Mouse (Mus musculus) R1 (cell line): ENCODE data around the gene U2surp.

Experiments used
- DNase-seq: peaks from one replicate; pipeline ENCODE4 v3.0.0-alpha.2; 2018; ENCODE audit warnings: low read depth, low spot score

The U2surp gene

GRCm38 (mm10) chr9:95469011-95469576, 42.7 kb downstream of the U2surp start:
- peak; percentile 72 for DNase-seq

GRCm38 (mm10) chr9:95464028-95464427, 47.8 kb downstream of the U2surp start:
- DNase-seq: no peak

- DNase-seq: no peak
These were observed 59.9 kb downstream of the U2surp start for GRCm38 (mm10) chr9:95451931-95452330.

GRCm38 (mm10) chr9:95450586-95450985, 61.2 kb downstream of the U2surp start:
- no peak for DNase-seq

- peak; percentile 59 for DNase-seq
These were observed 69.5 kb downstream of the U2surp start for GRCm38 (mm10) chr9:95442321-95442731.

GRCm38 (mm10) chr9:95437883-95438282, 73.9 kb downstream of the U2surp start:
- no peak for DNase-seq

GRCm38 (mm10) chr9:95436294-95436613, 75.5 kb downstream of the U2surp start:
- DNase-seq: no peak

- DNase-seq: no peak
These were observed 76.1 kb downstream of the U2surp start for GRCm38 (mm10) chr9:95435506-95436293.

- DNase-seq: no peak
These were observed 83.5 kb downstream of the U2surp start for GRCm38 (mm10) chr9:95428277-95428676.

- DNase-seq: peak; percentile 63
These were observed 97.9 kb downstream of the U2surp start for GRCm38 (mm10) chr9:95413911-95414310.

GRCm38 (mm10) chr9:95412047-95412446, 99.7 kb downstream of the U2surp start:
- DNase-seq: no peak

GRCm38 (mm10) chr9:95407586-95408220, 104.1 kb downstream of the U2surp start:
- DNase-seq: no peak
